Mouse (Mus musculus) A20 (cell line): ENCODE data around the gene Gm20918.
"Not testable (repeated sequence)": the region's sequence is repeated elsewhere in the genome, so short reads cannot be mapped to it uniquely, and the experiment has no call there.

Experiments
- DNase-seq: peaks from one replicate; pipeline ENCODE4 v3.0.0-alpha.2; 2011; ENCODE audit warnings: low read depth, low spot score

Gene Gm20918

DNA sequence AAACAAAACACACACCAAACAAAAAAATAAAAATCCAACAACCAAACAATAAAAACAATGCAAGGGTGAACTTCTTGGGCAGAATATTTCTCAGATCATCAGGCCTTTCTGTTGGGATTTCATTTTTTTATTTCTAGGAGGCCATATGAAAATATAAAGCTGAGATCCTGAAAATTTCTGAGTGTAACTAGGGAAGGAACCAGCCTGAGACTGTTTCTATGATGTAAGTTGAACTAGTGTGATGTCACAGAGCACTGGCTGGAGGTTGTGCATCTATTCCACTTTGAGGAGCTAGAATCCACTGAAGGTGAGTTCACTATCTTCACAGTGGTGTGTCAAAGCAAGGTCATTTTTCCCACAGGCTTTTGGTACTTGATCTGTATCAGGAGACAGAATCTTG, at the start of gene Gm20918:
TSS of gene Gm20918 (plus strand) at position 301 of the 400 bp plus-strand sequence.
- not testable (repeated sequence) for DNase-seq
